Mouse (Mus musculus): ENCODE data around the gene Itpkb.

DNA sequence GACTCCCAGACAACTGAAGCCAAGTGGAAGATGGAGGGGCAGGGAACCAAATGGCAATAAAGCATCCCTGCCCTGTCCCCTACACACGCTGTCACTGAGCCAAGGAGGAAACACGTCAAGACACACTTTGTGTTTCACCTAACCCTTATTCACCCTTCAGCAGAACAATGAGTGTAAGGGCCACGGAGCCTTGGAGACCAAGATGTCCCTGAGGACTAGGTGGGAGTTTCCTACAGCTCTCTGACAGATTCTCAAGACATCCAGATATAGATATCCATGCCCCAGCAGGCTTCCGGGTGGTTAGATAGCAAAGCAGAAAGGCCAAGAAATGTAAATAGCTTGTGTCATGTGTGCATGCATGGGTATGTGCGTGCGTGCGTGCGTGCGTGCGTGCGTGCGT, 63.6 kb downstream of the Itpkb start:
- TF ChIP-seq POLR2A (IDR thresholded peaks at IDR 0.05; ENCODE audit: low read depth, low read length) (no peak), CTCF (IDR thresholded peaks at IDR 0.05; ENCODE audit: borderline replicate concordance, insufficient read depth, low read length) (no peak)
